Mouse (Mus musculus) kidney, postnatal 4 days (tissue): ENCODE data around the gene Slc1a4.

Experiments used
- DNase-seq, 2 experiments: peaks; one replicate each; pipeline ENCODE4 v3.0.0; 2021; ENCODE audit warnings: mixed read lengths in 2 of 2

Slc1a4 gene

GRCm38 (mm10) chr11:20332561-20333514, at the start of gene Slc1a4:
TSS of gene Slc1a4 (minus strand) at chr11:20332713.
- peak; percentile 93 to 96 for DNase-seq

GRCm38 (mm10) chr11:20380106-20380505, 47.6 kb upstream of the Slc1a4 start:
- DNase-seq: no peak

GRCm38 (mm10) chr11:20376642-20377041, 44.1 kb upstream of the Slc1a4 start:
- no peak for DNase-seq

GRCm38 (mm10) chr11:20372616-20373211, 40.2 kb upstream of the Slc1a4 start:
- no peak for DNase-seq

GRCm38 (mm10) chr11:20370486-20370885, 38.0 kb upstream of the Slc1a4 start:
- no peak for DNase-seq

- no peak for DNase-seq
Observed at GRCm38 (mm10) chr11:20366456-20366855, 33.9 kb upstream of the Slc1a4 start.

- DNase-seq: no peak
Observed at GRCm38 (mm10) chr11:20361354-20361753, 28.8 kb upstream of the Slc1a4 start.

GRCm38 (mm10) chr11:20357684-20358447, 25.4 kb upstream of the Slc1a4 start:
- peak; percentile 56 to 58 for DNase-seq

GRCm38 (mm10) chr11:20348466-20348865, 16.0 kb upstream of the Slc1a4 start:
- no peak for DNase-seq

- no peak for DNase-seq
Observed at GRCm38 (mm10) chr11:20347548-20347947, 15.0 kb upstream of the Slc1a4 start.

- DNase-seq: no peak
Observed at GRCm38 (mm10) chr11:20346369-20346768, 13.9 kb upstream of the Slc1a4 start.

GRCm38 (mm10) chr11:20343952-20344351, 11.4 kb upstream of the Slc1a4 start:
- DNase-seq: no peak

- no peak for DNase-seq
Observed at GRCm38 (mm10) chr11:20341598-20341997, 9.1 kb upstream of the Slc1a4 start.

- no peak for DNase-seq
Observed at GRCm38 (mm10) chr11:20338703-20339102, 6.2 kb upstream of the Slc1a4 start.

- no peak for DNase-seq
Observed at GRCm38 (mm10) chr11:20334301-20334700, 1.8 kb upstream of the Slc1a4 start.

- DNase-seq: peak; percentile 45 to 62
Observed at GRCm38 (mm10) chr11:20331690-20332537, 599 bp downstream of the Slc1a4 start.

- no peak for DNase-seq
Observed at GRCm38 (mm10) chr11:20331027-20331689, 1.4 kb downstream of the Slc1a4 start.

- no peak for DNase-seq
Observed at GRCm38 (mm10) chr11:20329711-20330110, 2.8 kb downstream of the Slc1a4 start.

- no peak for DNase-seq
Observed at GRCm38 (mm10) chr11:20328771-20329170, 3.7 kb downstream of the Slc1a4 start.

- no peak for DNase-seq
Observed at GRCm38 (mm10) chr11:20326328-20326995, 6.1 kb downstream of the Slc1a4 start.

- no peak for DNase-seq
Observed at GRCm38 (mm10) chr11:20325073-20325694, 7.3 kb downstream of the Slc1a4 start.
